Mouse (Mus musculus) limb, embryonic 14.5 days (tissue): ENCODE data around the gene Sugp2. TPM values are rescaled to one million over a fixed set of nuclear protein-coding genes. Genes with fewer than 3 reads are reported as not detected.

Experiments
- ATAC-seq: fragments of 200-750 bp; cut with Nextera tagmentation; 2 replicates; pipeline ENCODE4 v1.8.0; 2017; ENCODE audit warnings: low read depth, moderate number of reproducible peaks, moderate TSS enrichment; ENCODE audit not compliant: low FRiP score
- DNase-seq: peaks from one replicate; pipeline ENCODE4 v3.0.0-alpha.2; 2015; ENCODE audit warnings: low spot score
- H3K27ac ChIP-seq: fragments of 300-500 bp; sonication (generic); replicated peaks from 2 replicates; pipeline ENCODE4 v1.5.1; 2014; ENCODE audit warnings: low read depth, mild to moderate bottlenecking, low read length, moderate library complexity, mixed read lengths
- H3K27me3 ChIP-seq: fragments of 300-500 bp; sonication (generic); 2 replicates; pipeline ENCODE4 v1.6.1; 2014; ENCODE audit warnings: low read length, mixed read lengths; ENCODE audit not compliant: control insufficient read depth, insufficient read depth
- H3K36me3 ChIP-seq: fragments of 300-500 bp; sonication (generic); 2 replicates; pipeline ENCODE4 v1.6.1; 2014; ENCODE audit warnings: mild to moderate bottlenecking, low read length, moderate library complexity, mixed read lengths; ENCODE audit not compliant: control insufficient read depth, insufficient read depth
- H3K4me1 ChIP-seq: fragments of 300-500 bp; sonication (generic); 2 replicates; pipeline ENCODE4 v1.6.1; 2014; ENCODE audit warnings: antibody characterized with exemption, low read length, mixed read lengths; ENCODE audit not compliant: control insufficient read depth, insufficient read depth
- H3K4me2 ChIP-seq: fragments of 300-500 bp; sonication (generic); replicated peaks from 2 replicates; pipeline ENCODE4 v1.6.1; 2014; ENCODE audit warnings: low read depth, mild to moderate bottlenecking, low read length, moderate library complexity; ENCODE audit not compliant: severe bottlenecking
- H3K4me3 ChIP-seq: fragments of 300-500 bp; sonication (generic); replicated peaks from 2 replicates; pipeline ENCODE4 v1.5.1; 2014; ENCODE audit warnings: low read length
- H3K9ac ChIP-seq: fragments of 300-500 bp; sonication (generic); 2 replicates; pipeline ENCODE4 v1.6.1; 2014; ENCODE audit warnings: mild to moderate bottlenecking, low read depth, low read length, moderate library complexity; ENCODE audit not compliant: severe bottlenecking
- H3K9me3 ChIP-seq: fragments of 300-500 bp; sonication (generic); 2 replicates; pipeline ENCODE4 v1.6.1; 2016; ENCODE audit warnings: low read length; ENCODE audit not compliant: control insufficient read depth
- POLR2A ChIP-seq: fragments of 200-500 bp; IDR thresholded peaks from 2 replicates; pipeline ENCODE4 v1.8.0; 2012; ENCODE audit warnings: inconsistent platforms, mild to moderate bottlenecking, moderate library complexity, borderline replicate concordance; ENCODE audit not compliant: insufficient read depth, insufficient read length; ENCODE audit errors: extremely low read depth
- WGBS: fragments of 180-500 bp; shearing (Covaris S2); extraction: QIAGEN DNeasy Blood & Tissue Kit; methylation state at CpG from one replicate; pipeline ENCODE4 v1.1.7; 2014; 5-methylcytosine and 5-hydroxymethylcytosine counted together
- polyA plus RNA-seq, 2 experiments: library from polyadenylated mRNA; depleted of rRNA in 1 of 2; stranded (reverse) in 1 of 2; unstranded in 1 of 2; fragments of >200 nt; fragmentation: Nextera tagmentation in 1 of 2; extraction: Ambion mirVana in 1 of 2; gene quantifications; 2 replicates each; pipeline versions ENCODE4 v1.2.1 to v1.2.3; 2012 to 2014

The Sugp2 gene
- polyA plus RNA-seq, 2 experiments, result 30.6 to 78.7 TPM

GRCm38 (mm10) chr8:70274350-70274749 is 40.3 kb downstream of the Sugp2 start:
- Histone ChIP-seq H3K4me1 (0 out of 2 replicates have a peak, but pooled peaks cover 3% of the 10 kb centered on the region), H3K27ac (no peak overlapping the region), H3K4me2 (no peak overlapping the region), H3K27me3 (no peaks in the 10 kb centered on the region), H3K4me3 (no peak overlapping the region), H3K9ac (no peak overlapping the region), H3K36me3 (no peaks in the 10 kb centered on the region), H3K9me3 (no peaks in the 10 kb centered on the region)
- no peak for DNase-seq
- no peak for ATAC-seq
- no peak for TF ChIP-seq POLR2A

GRCm38 (mm10) chr8:70276476-70276875 is 42.5 kb downstream of the Sugp2 start:
- Histone ChIP-seq H3K4me3 (no peak overlapping the region), H3K36me3 (no peaks in the 10 kb centered on the region), H3K4me1 (0 out of 2 replicates have a peak, but pooled peaks cover 3% of the 10 kb centered on the region), H3K9me3 (no peaks in the 10 kb centered on the region), H3K9ac (no peak overlapping the region), H3K27ac (no peak overlapping the region), H3K27me3 (no peaks in the 10 kb centered on the region), H3K4me2 (no peak overlapping the region)
- ATAC-seq (no peak), DNase-seq (no peak)
- WGBS, result 89% methylated on average over 3 of the region's 3 CpGs
- TF ChIP-seq POLR2A, result no peak

- Histone ChIP-seq H3K4me3 (no peak overlapping the region), H3K4me2 (no peak overlapping the region), H3K4me1 (peaks cover 3% of the 10 kb centered on the region; the same call in 1 of the 2 replicates), H3K36me3 (no peaks in the 10 kb centered on the region), H3K9ac (no peak overlapping the region), H3K9me3 (no peaks in the 10 kb centered on the region), H3K27ac (no peak overlapping the region), H3K27me3 (no peaks in the 10 kb centered on the region)
- ATAC-seq (no peak), DNase-seq (no peak)
- TF ChIP-seq POLR2A, result no peak
- 69% methylated on average over 15 of the region's 15 CpGs for WGBS
Observed at GRCm38 (mm10) chr8:70278175-70278574, 44.1 kb downstream of the Sugp2 start.

- WGBS, result 39% methylated on average over 8 of the region's 8 CpGs
- no peak overlapping the region for H3K27ac ChIP-seq
- ATAC-seq, result no peak
Observed at GRCm38 (mm10) chr8:70279266-70279665, 45.2 kb downstream of the Sugp2 start.

GRCm38 (mm10) chr8:70281001-70281400 is 47.0 kb downstream of the Sugp2 start:
- Histone ChIP-seq H3K9me3 (no peaks in the 10 kb centered on the region), H3K27ac (no peak overlapping the region), H3K36me3 (peaks cover 10% of the 10 kb centered on the region), H3K9ac (no peak overlapping the region), H3K4me1 (peaks cover 7% of the 10 kb centered on the region), H3K27me3 (no peaks in the 10 kb centered on the region), H3K4me2 (no peak overlapping the region), H3K4me3 (no peak overlapping the region)
- TF ChIP-seq POLR2A, result no peak
- 38% methylated on average over 3 of the region's 3 CpGs for WGBS
- DNase-seq (no peak), ATAC-seq (no peak)

More at GRCm38 (mm10) chr8:70279266-70279665, 45.2 kb downstream of the Sugp2 start:
- Histone ChIP-seq H3K4me3 (no peak overlapping the region), H3K27me3 (no peaks in the 10 kb centered on the region), H3K4me1 (peaks cover 7% of the 10 kb centered on the region), H3K9me3 (no peaks in the 10 kb centered on the region), H3K9ac (0 out of 2 replicates have a peak overlapping the region, but pooled peaks have one; percentile 7), H3K36me3 (no peaks in the 10 kb centered on the region), H3K4me2 (no peak overlapping the region)
- no peak for TF ChIP-seq POLR2A
- DNase-seq, result no peak
